Mouse (Mus musculus): ENCODE measurements around the gene Slc10a7.
"Not testable (repeated sequence)": the region's sequence is repeated elsewhere in the genome, so short reads cannot be mapped to it uniquely, and the experiment has no call there.

The Slc10a7 gene

GRCm38 (mm10) chr8:78545153-78545817, 36.1 kb downstream of the Slc10a7 start:
- DNase-seq (ENCODE audit: low spot score in 2 of 2), result not testable (repeated sequence)

DNA sequence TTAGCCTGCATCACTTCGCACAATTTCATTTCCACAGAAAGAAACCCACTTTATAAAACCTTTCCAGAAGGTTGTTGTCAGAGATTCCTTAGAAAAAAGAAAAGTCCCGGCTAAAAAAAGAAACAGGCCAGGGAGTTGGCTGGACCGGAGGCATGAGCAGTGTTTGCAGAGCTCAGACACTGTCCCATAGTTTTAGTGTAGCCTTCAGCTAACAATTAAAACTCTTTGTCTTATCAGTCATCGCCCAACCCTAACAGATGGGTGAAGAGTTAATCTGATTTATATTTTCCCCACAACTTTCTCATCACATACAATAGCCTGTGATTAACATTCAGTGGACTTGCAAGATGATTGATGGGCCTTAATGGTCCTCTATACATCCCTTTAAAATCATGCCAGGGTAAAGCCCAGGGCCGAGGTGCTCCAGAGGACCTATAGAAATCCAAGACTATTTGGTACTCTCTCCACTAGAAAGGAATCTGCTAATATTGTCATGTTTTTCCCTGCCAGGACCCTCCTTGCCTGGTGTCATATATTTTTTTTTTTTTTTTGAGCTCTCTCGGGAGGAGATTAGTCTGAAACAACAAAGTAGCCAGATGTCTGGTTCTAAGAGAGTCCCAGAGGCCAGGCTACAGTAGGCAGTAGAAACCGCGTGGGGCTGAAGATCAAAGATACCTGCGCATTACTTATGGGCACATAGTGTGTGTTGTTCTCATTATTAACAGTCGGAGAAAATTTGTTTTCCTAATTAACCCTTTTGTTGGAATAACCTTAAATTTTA, 41.0 kb downstream of the Slc10a7 start:
- DNase-seq (ENCODE audit: low spot score in 2 of 2), result no peak

DNA sequence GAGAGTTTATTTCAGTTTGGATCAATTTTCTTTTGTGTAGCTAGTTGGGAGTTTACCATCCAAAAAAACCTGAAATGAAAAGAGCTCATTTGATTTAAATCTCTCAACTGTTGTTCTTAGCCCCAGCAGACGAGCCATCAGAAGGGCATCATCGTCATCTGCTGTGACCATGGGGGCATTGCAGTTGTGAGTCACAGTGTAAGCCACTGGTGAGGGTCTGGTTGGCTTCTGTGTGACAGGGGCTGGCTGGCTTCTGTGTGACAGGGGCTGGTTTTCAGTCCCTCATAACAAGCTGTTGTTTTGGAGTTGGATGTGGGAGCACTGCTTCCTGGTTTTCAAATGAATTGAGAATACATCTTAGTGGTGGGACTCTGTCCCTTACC, 41.6 kb downstream of the Slc10a7 start:
- no peak for DNase-seq (ENCODE audit: low spot score in 2 of 2)

- DNase-seq (ENCODE audit: low spot score in 2 of 2), result no peak
Measured at GRCm38 (mm10) chr8:78555817-78556216, 46.7 kb downstream of the Slc10a7 start.

- no peak for DNase-seq (ENCODE audit: low spot score in 2 of 2)
Measured at GRCm38 (mm10) chr8:78556773-78557434, 47.8 kb downstream of the Slc10a7 start.

- no peak for DNase-seq (ENCODE audit: low spot score in 2 of 2)
Measured at GRCm38 (mm10) chr8:78561620-78562019, 52.5 kb downstream of the Slc10a7 start.

DNA sequence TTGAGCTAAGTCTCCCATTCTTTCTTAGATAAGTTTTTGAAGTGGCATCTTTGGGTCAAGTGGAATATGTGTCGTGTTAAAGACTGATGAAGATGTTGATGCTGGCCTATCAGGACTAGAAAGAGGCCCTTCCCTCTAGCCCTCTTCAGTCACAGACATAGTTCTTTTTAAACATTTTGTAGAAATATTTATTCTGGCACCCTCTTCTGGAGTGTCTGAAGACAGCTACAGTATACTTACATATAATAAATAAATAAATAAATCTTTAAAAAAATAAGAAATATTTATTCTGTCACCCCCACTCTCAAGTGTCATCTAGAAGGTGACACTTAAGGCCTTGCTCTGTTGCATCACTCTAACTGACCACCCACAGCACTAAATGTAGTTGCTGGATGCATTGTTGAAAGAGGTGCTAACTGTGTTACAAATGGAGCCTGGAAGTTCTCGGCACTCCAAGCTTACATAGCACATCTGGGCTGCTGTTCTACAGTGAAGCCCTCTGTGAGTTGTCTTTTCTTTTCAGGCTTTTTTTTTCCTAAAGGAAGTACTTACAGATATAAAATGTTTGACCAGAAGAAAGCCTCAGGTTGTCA, 54.4 kb downstream of the Slc10a7 start:
- DNase-seq (ENCODE audit: low spot score in 2 of 2), result no peak

DNA sequence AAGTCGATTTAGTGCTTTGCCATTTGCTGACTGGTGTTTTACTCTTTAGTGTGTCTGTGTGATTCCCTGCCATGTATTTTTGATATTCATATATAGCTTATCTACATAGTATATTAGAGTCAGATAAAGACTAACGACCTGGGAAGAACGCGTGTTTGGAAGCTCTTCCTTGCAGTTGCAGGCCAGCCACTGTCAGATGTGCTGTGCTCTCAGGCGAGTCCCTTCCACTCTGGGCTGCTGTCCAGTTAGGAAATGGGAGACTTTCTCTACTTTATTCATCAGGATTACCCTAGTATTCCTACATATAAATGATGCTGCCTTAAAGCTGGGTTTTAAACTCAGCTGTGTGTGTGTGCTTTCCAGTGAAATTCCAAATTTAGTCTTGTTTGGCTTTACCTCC, 55.1 kb downstream of the Slc10a7 start:
- DNase-seq (ENCODE audit: low spot score in 2 of 2), result no peak

GRCm38 (mm10) chr8:78568196-78568595, 59.0 kb downstream of the Slc10a7 start:
- no peak for DNase-seq (ENCODE audit: low spot score in 2 of 2)

- DNase-seq (ENCODE audit: low spot score in 2 of 2), result no peak
Measured at GRCm38 (mm10) chr8:78571528-78571927, 62.4 kb downstream of the Slc10a7 start.

GRCm38 (mm10) chr8:78574207-78574606, 65.1 kb downstream of the Slc10a7 start:
- DNase-seq (ENCODE audit: low spot score in 2 of 2), result no peak

DNA sequence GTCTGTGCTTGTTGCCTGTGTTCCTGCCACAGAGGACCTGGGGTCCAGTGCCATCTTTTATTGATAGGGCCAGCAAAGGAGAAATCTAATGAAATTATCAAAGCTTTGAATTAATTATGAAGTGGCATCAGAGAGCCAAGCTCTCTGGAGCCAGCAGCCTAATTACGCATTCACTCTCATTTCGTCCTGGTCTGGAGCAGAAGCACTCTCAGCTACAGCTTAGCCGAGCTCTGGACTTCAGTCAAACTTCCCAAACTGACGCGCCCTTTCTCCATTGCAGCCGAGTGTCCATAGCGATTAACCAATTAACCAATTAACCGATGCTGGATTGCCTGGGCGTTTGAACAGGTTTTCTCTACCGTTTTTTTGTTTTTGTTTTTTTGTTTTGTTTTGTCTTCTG, 68.4 kb downstream of the Slc10a7 start:
- DNase-seq (ENCODE audit: low spot score in 2 of 2), result no peak

- no peak for DNase-seq (ENCODE audit: low spot score in 2 of 2)
Measured at GRCm38 (mm10) chr8:78578036-78578435, 68.9 kb downstream of the Slc10a7 start.

- no peak for DNase-seq (ENCODE audit: low spot score in 2 of 2)
Measured at GRCm38 (mm10) chr8:78584011-78584776, 75.0 kb downstream of the Slc10a7 start.

DNA sequence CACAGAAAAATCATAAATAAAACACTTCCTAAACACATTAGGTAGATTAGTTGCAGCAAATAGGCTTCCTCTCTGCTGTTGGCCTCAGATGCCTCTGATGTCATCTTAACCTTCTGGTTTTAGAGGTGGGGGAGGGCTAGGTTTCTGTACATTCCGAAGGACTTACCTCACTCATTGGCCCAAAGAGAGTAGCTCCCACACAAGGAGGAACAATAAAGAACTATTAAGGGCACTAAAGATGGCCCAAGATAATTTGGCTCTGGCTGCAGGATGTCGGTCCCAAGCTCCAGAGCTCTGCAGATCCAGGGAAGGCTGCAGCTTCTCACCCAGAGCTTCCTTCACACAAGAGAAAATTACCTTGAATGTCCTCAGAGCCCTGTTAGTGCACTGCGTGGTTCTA, 75.7 kb downstream of the Slc10a7 start:
- no peak for DNase-seq (ENCODE audit: low spot score in 2 of 2)

DNA sequence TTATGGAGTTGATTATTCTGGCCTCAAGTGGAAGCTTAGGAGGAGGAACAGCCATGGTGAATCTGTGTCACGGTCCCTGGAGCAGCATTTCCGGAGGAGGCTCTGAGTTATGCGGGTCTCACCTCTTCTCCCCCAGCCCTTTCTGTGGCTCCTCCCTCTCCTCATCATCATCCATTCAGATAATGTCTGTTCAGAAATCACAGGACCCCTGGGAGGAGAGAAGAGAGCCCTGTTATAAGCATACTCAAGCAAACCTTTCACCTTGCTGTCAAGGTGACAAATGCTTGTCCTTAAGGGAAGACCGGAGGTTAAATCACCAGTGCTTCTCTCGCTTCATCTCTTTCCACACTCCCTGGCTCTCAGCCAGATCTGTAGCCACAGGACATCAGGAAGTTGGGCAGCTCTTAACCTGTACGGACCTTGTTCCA, 86.3 kb downstream of the Slc10a7 start:
- DNase-seq (ENCODE audit: low spot score in 2 of 2), result no peak

DNA sequence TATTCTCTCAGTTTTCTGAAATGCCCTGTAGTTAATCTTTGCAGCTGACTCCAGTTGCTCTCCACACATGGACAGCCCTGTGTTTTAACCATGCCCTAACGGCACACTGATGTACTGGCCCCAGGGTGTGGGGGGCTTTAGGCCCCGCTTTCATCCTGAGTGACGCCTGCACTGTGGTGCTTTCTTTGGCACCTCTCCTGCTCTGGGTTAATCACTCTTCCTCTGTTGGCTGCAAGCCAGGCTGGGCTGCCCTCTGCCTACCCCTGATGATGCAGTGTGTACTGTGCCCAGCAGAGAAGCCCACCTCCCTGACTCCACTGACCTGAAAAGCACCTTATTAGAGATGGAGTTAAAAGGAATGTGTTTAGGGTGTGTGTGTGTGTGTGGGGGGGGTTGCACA, 89.1 kb downstream of the Slc10a7 start:
- no peak for DNase-seq (ENCODE audit: low spot score in 2 of 2)

GRCm38 (mm10) chr8:78603084-78603483, 93.9 kb downstream of the Slc10a7 start:
- DNase-seq (ENCODE audit: low spot score in 2 of 2), result no peak

DNA sequence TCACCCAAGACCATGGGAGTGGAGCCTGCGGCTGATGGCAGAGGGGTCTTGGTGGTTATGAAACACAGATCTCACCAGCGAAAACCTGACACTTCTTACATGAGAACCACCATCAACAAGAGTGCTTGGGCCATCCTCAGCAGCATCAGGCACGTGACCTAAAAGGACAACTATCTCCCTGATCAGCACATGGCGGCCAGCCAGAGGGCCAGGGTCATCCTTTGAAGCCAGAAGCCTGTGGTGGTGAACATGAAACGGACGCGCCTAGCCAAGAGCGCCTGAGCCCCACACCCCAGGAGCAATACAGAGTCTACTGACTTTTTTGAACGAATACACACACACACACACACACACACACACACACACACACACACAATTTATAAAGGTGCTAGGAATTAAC, 95.3 kb downstream of the Slc10a7 start:
- no peak for DNase-seq (ENCODE audit: low spot score in 2 of 2)

DNA sequence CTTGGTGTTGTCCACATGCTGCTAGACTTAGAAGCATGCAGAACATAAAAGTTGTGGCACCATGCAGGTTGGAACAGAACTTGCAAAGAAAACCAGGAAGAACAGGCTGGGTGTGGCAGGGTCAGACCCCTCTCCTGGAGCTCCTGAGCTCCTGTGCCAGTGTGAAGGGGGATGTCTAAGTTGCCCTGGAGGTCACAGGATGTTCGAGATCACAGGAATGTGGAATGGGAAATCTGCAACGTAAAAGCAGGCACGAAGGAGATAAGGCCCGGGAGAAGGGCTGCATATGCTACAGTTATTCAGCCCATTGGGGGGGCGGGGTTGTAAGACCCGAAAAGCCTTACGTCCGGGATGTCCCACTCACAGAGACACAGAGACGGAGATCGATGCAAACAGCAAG, 100.2 kb downstream of the Slc10a7 start:
- DNase-seq (ENCODE audit: low spot score in 2 of 2), result no peak

DNA sequence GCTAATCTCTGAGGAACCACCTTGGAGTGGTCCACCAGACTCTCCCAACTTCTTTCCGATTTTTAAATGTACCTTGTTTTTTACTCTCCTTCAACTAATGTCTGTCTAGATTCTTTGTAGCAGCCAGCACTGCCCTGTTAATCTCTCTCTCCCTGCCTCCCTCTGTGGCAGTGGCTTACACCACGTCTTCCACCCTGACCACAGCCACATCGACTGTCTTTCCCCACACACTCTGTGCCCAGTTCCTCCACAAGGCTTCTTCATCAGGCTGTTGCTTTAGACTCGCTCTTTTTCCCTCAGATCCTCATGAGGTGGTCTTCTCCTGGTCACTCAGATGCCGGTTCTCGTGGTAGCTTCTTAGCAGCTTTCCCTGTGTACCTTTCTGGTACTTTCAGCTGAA, 101.9 kb downstream of the Slc10a7 start:
- no peak for DNase-seq (ENCODE audit: low spot score in 2 of 2)

DNA sequence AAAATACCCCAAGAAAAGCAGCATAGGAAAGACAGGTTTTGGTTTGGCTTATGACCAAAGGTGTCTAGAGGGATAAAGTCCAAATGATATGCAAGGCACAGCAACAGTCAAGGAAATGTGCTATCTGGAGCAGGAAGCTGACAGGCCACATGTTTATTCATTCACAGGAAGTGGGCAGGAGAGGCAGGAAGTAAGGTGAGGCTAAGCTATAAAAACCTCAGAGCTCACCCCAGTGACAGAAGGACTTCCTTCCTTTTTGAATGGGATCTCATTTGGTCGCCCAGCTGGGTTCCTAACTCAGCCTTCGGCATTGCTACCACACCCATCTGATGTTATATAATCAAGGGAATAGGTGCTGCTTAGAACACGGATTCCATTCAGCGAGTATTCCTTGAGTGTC, 113.2 kb downstream of the Slc10a7 start:
- no peak for DNase-seq (ENCODE audit: low spot score in 2 of 2)
